Mouse (Mus musculus) myocyte (in vitro differentiated cells): ENCODE results near the gene Serp2. TPM values are rescaled to one million over a fixed set of nuclear protein-coding genes. Genes with fewer than 3 reads are reported as not detected.

Experiments
- H3K27me3 ChIP-seq: one replicate; pipeline ENCODE4 v1.6.1; 2011; ENCODE audit not compliant: control insufficient read depth, insufficient read depth, insufficient read length
- H3K36me3 ChIP-seq: one replicate; pipeline ENCODE4 v1.6.1; 2011; ENCODE audit not compliant: control insufficient read depth, insufficient read depth
- H3K4me2 ChIP-seq: one replicate; pipeline ENCODE4 v1.6.1; 2011; ENCODE audit warnings: low read depth, control low read depth
- H3K4me3 ChIP-seq: one replicate; pipeline ENCODE4 v1.5.1; 2011; ENCODE audit warnings: mild to moderate bottlenecking, control low read depth, moderate library complexity
- H3K79me2 ChIP-seq: one replicate; pipeline ENCODE4 v1.6.1; 2011; ENCODE audit not compliant: control insufficient read depth, insufficient read depth
- H3ac ChIP-seq: one replicate; pipeline ENCODE4 v1.6.1; 2011; ENCODE audit not compliant: control insufficient read depth, insufficient read length
- CEBPB ChIP-seq: IDR thresholded peaks from 2 replicates; pipeline ENCODE4 v1.6.1; 2011; ENCODE audit warnings: mild to moderate bottlenecking, moderate library complexity; ENCODE audit not compliant: poor library complexity, insufficient read depth, severe bottlenecking
- E2F4 ChIP-seq: IDR thresholded peaks from one replicate; pipeline ENCODE4 v1.6.1; 2011; ENCODE audit warnings: mild to moderate bottlenecking, control low read depth, moderate library complexity; ENCODE audit not compliant: insufficient read depth
- MAX ChIP-seq: IDR thresholded peaks from one replicate; pipeline ENCODE4 v1.6.1; 2011; ENCODE audit warnings: low read depth, mild to moderate bottlenecking, control low read depth
- MYOD1 ChIP-seq, 3 experiments: IDR thresholded peaks; one replicate each; pipeline ENCODE4 v1.6.1; 2011; ENCODE audit warnings: control low read depth in 2 of 3, low read depth in 2 of 3, mild to moderate bottlenecking in 2 of 3, moderate library complexity in 1 of 3; ENCODE audit not compliant: insufficient read length in 2 of 3, control insufficient read depth in 1 of 3
- MYOG ChIP-seq, 3 experiments: IDR thresholded peaks; one replicate each; pipeline ENCODE4 v1.6.1; 2011; ENCODE audit warnings: control low read depth in 2 of 3, low read depth in 2 of 3, mild to moderate bottlenecking in 2 of 3; ENCODE audit not compliant: insufficient read length in 2 of 3, control insufficient read depth in 1 of 3, insufficient read depth in 1 of 3
- POLR2A ChIP-seq: IDR thresholded peaks from one replicate; pipeline ENCODE4 v1.6.1; 2011; ENCODE audit warnings: low read depth, mild to moderate bottlenecking, control low read depth, moderate library complexity; ENCODE audit not compliant: insufficient read length
- POLR2AphosphoS2 ChIP-seq: IDR thresholded peaks from one replicate; pipeline ENCODE4 v1.6.1; 2011; ENCODE audit warnings: low read depth, control low read depth; ENCODE audit not compliant: insufficient read length
- REST ChIP-seq: IDR thresholded peaks from one replicate; pipeline ENCODE4 v1.6.1; 2011; ENCODE audit warnings: mild to moderate bottlenecking, control low read depth, moderate library complexity; ENCODE audit not compliant: insufficient read depth, insufficient read length
- SRF ChIP-seq: IDR thresholded peaks from one replicate; pipeline ENCODE4 v1.6.1; 2011; ENCODE audit warnings: low read depth; ENCODE audit not compliant: control insufficient read depth, insufficient read length
- TCF12 ChIP-seq: IDR thresholded peaks from one replicate; pipeline ENCODE4 v1.6.1; 2011; ENCODE audit warnings: mild to moderate bottlenecking, control low read depth; ENCODE audit not compliant: poor library complexity, insufficient read depth, severe bottlenecking
- TCF3 ChIP-seq: IDR thresholded peaks from one replicate; pipeline ENCODE4 v1.6.1; 2011; ENCODE audit warnings: low read depth, control low read depth; ENCODE audit not compliant: insufficient read length
- USF1 ChIP-seq: IDR thresholded peaks from one replicate; pipeline ENCODE4 v1.6.1; 2011; ENCODE audit warnings: low read depth, mild to moderate bottlenecking, control low read depth, moderate library complexity
- polyA plus RNA-seq: library from polyadenylated mRNA; unstranded; fragments of >200 nt; fragmentation: generic; extraction: Trizol; gene quantifications from one replicate; pipeline ENCODE4 v1.2.1, GENCODE M21; 2012; ENCODE audit warnings: missing spikeins

Gene Serp2
- polyA plus RNA-seq, 1 experiment, result 17.0 TPM

DNA sequence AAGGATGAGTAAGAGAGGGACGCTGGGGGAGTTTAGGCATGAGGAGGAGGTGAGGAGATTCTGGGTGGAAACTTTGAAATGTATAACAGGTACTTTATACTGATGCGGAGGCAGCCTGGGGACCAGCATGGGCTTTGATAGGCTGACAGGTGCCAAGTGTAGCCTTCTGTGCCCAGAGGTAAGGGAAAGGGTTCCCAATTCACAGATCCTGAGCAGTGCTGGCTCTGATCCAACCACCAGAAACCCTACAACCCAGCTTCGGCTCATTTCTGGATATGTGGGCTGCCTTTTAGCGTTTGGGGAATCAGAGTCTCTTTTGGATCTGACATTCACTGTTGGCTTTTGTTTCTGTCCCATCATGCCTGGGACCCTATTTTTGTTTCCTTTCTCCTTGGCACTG lies 43.0 kb upstream of the Serp2 start:
- Histone ChIP-seq H3K4me2 (no peak overlapping the region), H3K27me3 (no peaks in the 10 kb centered on the region), H3K36me3 (no peaks in the 10 kb centered on the region), H3K4me3 (no peak overlapping the region), H3K79me2 (no peaks in the 10 kb centered on the region), H3ac (no peak overlapping the region)
- TF ChIP-seq REST, result no peak
- TF ChIP-seq E2F4, result no peak
- TF ChIP-seq SRF, result no peak
- TF ChIP-seq CEBPB, result no peak
- TF ChIP-seq MYOG (IDR thresholded peaks at IDR 0.05; ENCODE audit: control insufficient read depth in 1 of 3, insufficient read depth in 1 of 3, insufficient read length in 2 of 3, low read depth in 2 of 3), result no peak

DNA sequence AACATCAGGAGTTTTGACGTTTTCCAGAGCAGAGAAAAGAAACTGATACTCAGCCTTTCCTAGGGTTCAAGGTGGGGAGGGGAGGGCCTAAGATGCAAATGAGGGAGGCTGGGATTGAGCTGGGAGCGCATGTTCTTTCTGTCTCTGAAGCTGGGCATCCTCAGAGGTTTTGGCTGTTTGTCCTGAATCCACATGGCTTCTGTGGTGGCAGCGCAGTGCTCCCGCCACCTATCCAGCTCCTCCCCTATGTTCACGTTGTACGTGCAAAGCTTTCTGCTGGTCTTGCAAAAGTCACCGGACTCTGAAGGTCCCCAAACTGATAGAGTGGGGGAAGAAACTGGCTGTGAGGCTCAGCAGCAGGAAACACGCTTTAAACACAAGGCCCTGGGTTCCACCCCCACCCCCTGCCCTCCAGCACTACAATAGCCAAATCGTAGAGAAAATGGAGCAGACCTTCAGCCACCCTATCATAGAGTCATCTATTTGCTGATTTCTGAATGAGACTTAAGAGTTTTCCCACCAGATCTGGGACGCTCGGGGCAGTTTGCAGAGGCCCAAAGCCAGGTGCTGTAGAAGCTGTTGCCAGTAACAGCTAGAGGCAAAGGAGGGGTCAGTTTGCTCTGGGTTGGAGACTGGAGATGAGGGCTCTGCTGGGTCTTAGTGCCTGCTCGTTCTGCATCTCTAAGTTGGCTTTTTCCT lies 42.0 kb upstream of the Serp2 start:
- Histone ChIP-seq H3K4me3 (no peak overlapping the region), H3K27me3 (no peaks in the 10 kb centered on the region), H3K4me2 (no peak overlapping the region), H3K79me2 (no peaks in the 10 kb centered on the region), H3ac (no peak overlapping the region), H3K36me3 (no peaks in the 10 kb centered on the region)
- TF ChIP-seq POLR2A (no peak), CEBPB (no peak), TCF12 (no peak), MAX (no peak), SRF (no peak), E2F4 (no peak), MYOG (IDR thresholded peaks at IDR 0.05; ENCODE audit: control insufficient read depth in 1 of 3, insufficient read depth in 1 of 3, insufficient read length in 2 of 3, low read depth in 2 of 3) (no peak), TCF3 (no peak), MYOD1 (IDR thresholded peaks at IDR 0.05; ENCODE audit: control insufficient read depth in 1 of 3, insufficient read length in 2 of 3, low read depth in 2 of 3) (no peak), USF1 (no peak)

DNA sequence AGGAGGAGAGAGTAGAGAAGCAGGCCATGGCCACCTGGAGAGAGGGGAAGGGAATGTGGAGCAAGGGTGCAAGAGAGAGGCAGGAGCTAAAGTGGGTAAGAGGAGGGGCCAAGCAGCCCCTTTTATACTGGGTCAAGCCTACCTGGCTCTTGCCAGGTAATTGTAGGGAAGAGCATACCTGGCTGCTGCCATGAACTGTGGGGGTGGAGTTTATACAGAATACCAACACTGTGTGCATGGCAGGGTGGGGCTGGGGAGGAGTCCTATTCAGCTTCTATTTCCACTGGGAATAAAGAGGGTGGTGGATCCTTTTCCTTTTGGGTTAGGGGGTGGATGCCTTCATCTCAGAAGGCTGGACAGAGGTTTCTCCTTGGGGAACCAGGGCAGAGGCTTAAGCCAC lies 41.1 kb upstream of the Serp2 start:
- TF ChIP-seq POLR2AphosphoS2, result no peak
- no peak for TF ChIP-seq E2F4
- no peak for TF ChIP-seq TCF3
- no peak for TF ChIP-seq REST
- TF ChIP-seq CEBPB, result no peak
- no peak for TF ChIP-seq USF1
- TF ChIP-seq MAX, result no peak
- no peak for TF ChIP-seq MYOD1 (IDR thresholded peaks at IDR 0.05; ENCODE audit: control insufficient read depth in 1 of 3, insufficient read length in 2 of 3, low read depth in 2 of 3)
- no peak for TF ChIP-seq TCF12
- Histone ChIP-seq H3K4me3 (no peak overlapping the region), H3K27me3 (no peaks in the 10 kb centered on the region), H3K79me2 (no peaks in the 10 kb centered on the region), H3K4me2 (no peak overlapping the region), H3ac (no peak overlapping the region), H3K36me3 (no peaks in the 10 kb centered on the region)

DNA sequence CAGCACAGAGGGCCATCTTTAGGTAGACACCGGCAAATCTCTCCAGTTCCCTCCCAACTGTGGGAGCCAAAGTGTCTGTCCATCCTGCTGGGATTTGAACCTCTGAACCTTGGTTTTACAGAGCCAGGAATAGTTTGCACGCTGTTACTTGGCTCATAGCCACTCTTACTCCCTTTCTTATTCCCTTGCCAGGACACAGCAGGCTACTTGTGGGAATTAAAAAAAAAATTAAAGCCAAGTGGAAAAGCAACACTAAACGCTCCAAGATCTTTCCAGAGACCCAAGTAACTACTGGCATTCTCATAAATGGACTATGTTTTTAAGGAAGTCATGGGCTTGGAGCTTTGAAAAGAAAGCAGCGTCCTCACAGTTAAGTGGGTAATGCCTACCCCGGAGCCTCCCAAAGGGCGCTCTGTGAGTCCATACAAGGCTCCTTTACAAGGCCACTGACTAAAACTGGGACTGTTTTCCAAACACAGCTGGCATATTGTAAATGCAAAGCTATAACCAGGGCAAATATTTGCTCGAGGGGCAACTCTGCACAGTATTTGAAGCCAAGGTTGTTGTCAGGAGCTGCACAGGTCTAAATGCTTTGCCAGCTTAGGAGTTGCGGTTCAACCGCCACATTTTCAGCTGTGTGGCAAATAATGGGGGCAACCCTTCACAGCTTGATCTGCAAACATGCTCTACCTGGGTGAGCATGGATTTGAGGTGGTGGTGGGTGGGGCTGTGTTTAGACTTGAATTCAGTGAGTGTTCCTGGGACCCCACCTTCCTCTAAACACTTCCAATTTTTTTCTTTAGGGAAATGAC lies 38.6 kb upstream of the Serp2 start:
- Histone ChIP-seq H3K27me3 (no peaks in the 10 kb centered on the region), H3K4me3 (no peak overlapping the region), H3K4me2 (no peak overlapping the region), H3ac (no peak overlapping the region), H3K36me3 (no peaks in the 10 kb centered on the region), H3K79me2 (no peaks in the 10 kb centered on the region)
- TF ChIP-seq MAX, result no peak
- TF ChIP-seq POLR2A, result no peak

DNA sequence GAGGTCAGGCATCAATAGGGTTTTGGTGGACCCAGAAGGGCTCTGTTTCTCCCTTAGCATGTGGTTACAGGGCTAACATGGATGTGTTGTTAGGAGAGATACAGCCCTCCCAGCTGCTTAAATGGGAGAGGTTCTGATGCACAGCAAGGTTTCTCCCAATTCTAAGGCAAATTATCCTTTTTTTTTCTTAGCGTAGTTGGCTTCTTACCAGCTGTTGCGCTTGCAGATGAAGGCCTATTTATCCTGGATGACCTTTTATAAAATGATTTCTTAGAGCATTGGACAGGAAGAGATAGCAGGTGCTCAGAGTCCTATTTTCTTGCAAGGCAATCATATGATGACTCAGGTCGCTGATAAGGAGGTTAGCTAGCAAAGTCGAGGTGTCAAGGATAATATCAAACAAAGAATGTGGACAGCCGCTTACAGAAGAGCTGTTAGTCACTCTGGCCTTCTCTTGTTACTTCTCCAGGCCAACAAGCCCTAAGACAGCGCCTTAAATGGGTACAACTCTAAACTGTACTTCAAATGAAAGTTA lies 37.7 kb upstream of the Serp2 start:
- Histone ChIP-seq H3K4me2 (no peak overlapping the region), H3K27me3 (no peaks in the 10 kb centered on the region), H3K36me3 (no peaks in the 10 kb centered on the region), H3K4me3 (no peak overlapping the region), H3K79me2 (no peaks in the 10 kb centered on the region), H3ac (no peak overlapping the region)
- TF ChIP-seq REST, result no peak
- no peak for TF ChIP-seq MYOG (IDR thresholded peaks at IDR 0.05; ENCODE audit: control insufficient read depth in 1 of 3, insufficient read depth in 1 of 3, insufficient read length in 2 of 3, low read depth in 2 of 3)
- TF ChIP-seq SRF, result no peak
- TF ChIP-seq POLR2A, result no peak
- no peak for TF ChIP-seq CEBPB
- no peak for TF ChIP-seq TCF12
- no peak for TF ChIP-seq POLR2AphosphoS2
- no peak for TF ChIP-seq TCF3
- TF ChIP-seq E2F4, result no peak
- TF ChIP-seq MYOD1 (IDR thresholded peaks at IDR 0.05; ENCODE audit: control insufficient read depth in 1 of 3, insufficient read length in 2 of 3, low read depth in 2 of 3), result no peak
- TF ChIP-seq USF1, result no peak
- no peak for TF ChIP-seq MAX
